Mouse (Mus musculus) cortical plate, adult 2 months (tissue): ENCODE measurements around the gene AB124611.

Experiments used
- CTCF ChIP-seq: fragments of 200-500 bp; IDR thresholded peaks from 2 replicates; pipeline ENCODE4 v1.5.1; 2011; ENCODE audit warnings: mild to moderate bottlenecking, control low read depth, low read length; ENCODE audit not compliant: insufficient read depth; ENCODE audit errors: extremely low read depth
- POLR2A ChIP-seq: fragments of 200-500 bp; IDR thresholded peaks from 2 replicates; pipeline ENCODE4 v1.6.1; 2011; ENCODE audit warnings: mild to moderate bottlenecking, low read length, control low read depth; ENCODE audit not compliant: insufficient read depth; ENCODE audit errors: extremely low read depth

GRCm38 (mm10) chr9:21503352-21503751 is 22.6 kb upstream of the AB124611 start:
- no peak for TF ChIP-seq CTCF
- TF ChIP-seq POLR2A = no peak
